8 mouse cellular contexts compared by ENCODE assay signal in the genomic region with DNA sequence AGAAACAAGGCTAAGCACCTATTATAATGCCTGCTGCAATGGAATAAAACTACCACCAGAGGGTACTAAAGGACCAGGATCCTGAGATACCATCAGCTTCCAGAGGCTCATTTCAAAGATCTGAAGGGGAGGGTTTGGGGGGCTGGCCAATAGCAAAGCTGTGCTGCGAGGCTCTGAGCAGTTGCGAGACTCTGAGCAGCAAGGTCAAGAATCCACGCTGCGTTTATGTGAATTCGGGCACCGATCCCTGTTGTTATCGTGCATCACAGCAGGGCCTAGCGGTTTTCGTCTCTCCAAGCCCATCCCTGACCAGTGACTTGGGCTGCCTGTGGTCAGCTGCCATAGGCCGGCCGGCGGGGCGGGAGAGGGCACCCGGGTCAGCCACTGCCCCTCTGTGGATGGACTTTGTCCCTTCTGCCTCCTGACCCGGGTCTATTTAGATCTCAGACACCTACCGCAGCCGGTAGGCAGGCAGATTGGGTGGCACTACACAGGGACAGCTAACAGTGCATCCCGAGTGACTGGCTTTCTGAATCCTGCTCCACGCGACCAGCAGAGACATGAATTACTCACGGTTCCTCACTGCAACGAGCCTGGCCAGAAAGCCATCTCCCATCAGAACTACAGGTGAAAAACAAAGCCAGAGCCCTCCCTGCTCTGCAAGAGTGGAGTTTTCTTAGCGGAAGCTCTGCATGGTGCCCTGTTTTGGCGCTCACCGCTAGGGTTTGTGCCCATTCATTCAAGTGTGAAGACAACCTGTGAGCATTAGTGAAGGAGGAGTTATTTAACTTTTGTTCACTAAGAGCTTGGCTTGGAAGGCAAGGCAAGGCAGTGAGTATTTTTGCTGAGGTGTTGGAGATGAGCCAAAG. TPM values are rescaled to one million over a fixed set of nuclear protein-coding genes. Genes with fewer than 3 reads are reported as not detected.
DNase-seq lines count a peak whose midpoint lies in the region; ATAC-seq lines count a peak whose summit lies in the region.

A gene (plus strand): TSS at position 280 of the 869 bp plus-strand sequence.

- DNase-seq in ZHBTc4 (ENCODE audit: low read depth, low spot score), result peak; percentile 88
- peak; percentile 86 to 88 for DNase-seq in cerebellum, postnatal 10 days
- peak; percentile 51 to 57 for DNase-seq in frontal cortex, postnatal 25 days (ENCODE audit: low spot score in 2 of 2)
- peak; percentile 55 to 63 for DNase-seq in layer of hippocampus, postnatal 36 days
- DNase-seq in lung, postnatal 14 days, result peak; percentile 39
- DNase-seq in right cerebral cortex, adult 18-20 months, result peak; percentile 62
- no peak for DNase-seq in natural killer cell, adult 2 months (ENCODE audit: low spot score in 2 of 2)

- ATAC-seq in hindbrain, embryonic 15.5 days (ENCODE audit: low FRiP score, low read depth), result peak; percentile 98

- H3K27ac ChIP-seq in hindbrain, embryonic 15.5 days (replicated peaks), result peak within 1 kb of the TSS; percentile 78

- peak within 1 kb of the TSS; percentile 81 for H3K9ac ChIP-seq in hindbrain, embryonic 15.5 days

- no peaks in the 10 kb centered on the region for H3K9me3 ChIP-seq in hindbrain, embryonic 15.5 days

- H3K4me2 ChIP-seq in hindbrain, embryonic 15.5 days, result peak within 1 kb of the TSS; percentile 98

- no peaks in the 10 kb centered on the region for H3K36me3 ChIP-seq in hindbrain, embryonic 15.5 days

- H3K4me3 ChIP-seq in hindbrain, embryonic 15.5 days, result peak within 1 kb of the TSS; percentile 72

- peaks cover 8% of the 10 kb centered on the region; the same call in 1 of the 2 replicates for H3K4me1 ChIP-seq in hindbrain, embryonic 15.5 days (replicated peaks)

- under 1% methylated on average over 25 of the region's 25 CpGs for whole genome bisulfite sequencing in hindbrain, embryonic 15.5 days

- H3K27me3 ChIP-seq in hindbrain, embryonic 15.5 days, result no peaks in the 10 kb centered on the region

RNA-seq across cellular contexts. Expression of the gene that starts here (rescaled TPM):
- polyA plus RNA-seq in hindbrain, embryonic 15.5 days (2015; fragmentation: Nextera tagmentation; extraction: Ambion mirVana), result 1.7 and 2.4 TPM in 2 replicates
- under 1 TPM; 0.17 to 0.30 TPM for total RNA-seq in layer of hippocampus, postnatal 36 days (2021)

Comparison
In these comparisons a context has a peak if more than half of its experiments do, and no peak if none do; other contexts are left out.
1. Peak in DNase-seq in layer of hippocampus, postnatal 36 days; RNA of the gene not detected or under 1 TPM.
2. DNase-seq: peak in ZHBTc4 (single experiment), cerebellum, postnatal 10 days (2 of 2), frontal cortex, postnatal 25 days (2 of 2), lung, postnatal 14 days (single experiment) and right cerebral cortex, adult 18-20 months (single experiment); none in natural killer cell, adult 2 months (0 of 2).